Comparison of ENCODE assay signal across 9 mouse cellular contexts in genomic region chr2:54118881-54119280, GRCm38 (mm10). TPM values are rescaled to one million over a fixed set of nuclear protein-coding genes. Genes with fewer than 3 reads are reported as not detected.
DNase-seq lines count a peak whose midpoint lies in the region; ATAC-seq and TF ChIP-seq lines count a peak whose summit lies in the region.
"Had no signal": no experiment of that assay in that cellular context is flagged by ENCODE, and none has a peak within 500 bp of the region (broad histone marks: within the 10 kb centered on the region; RNA-seq: fewer than 3 reads in every experiment).

No protein-coding gene starts in this region.

- TF ChIP-seq CTCF in MEL (IDR thresholded peaks at IDR 0.05 in 2 of 3, conservative IDR thresholded peaks at IDR 0.05 in 1 of 3; ENCODE audit: control insufficient read depth in 1 of 3, insufficient read depth in 1 of 3, low read depth in 2 of 3, low read length in 3 of 3, poor library complexity in 1 of 3, severe bottlenecking in 1 of 3), result peak in 2 of 3 experiments; percentile 9 to 68; a peak in 2 of 6 replicates

- H3K9ac ChIP-seq in kidney, embryonic 15.5 days, result no peak overlapping the region
- no peak overlapping the region for H3K9ac ChIP-seq in MEL (ENCODE audit: control insufficient read depth, low read depth, low read length, poor library complexity, severe bottlenecking)
- no peak overlapping the region for H3K9ac ChIP-seq in midbrain, embryonic 14.5 days (replicated peaks; ENCODE audit: low read length)
- H3K9ac ChIP-seq: embryonic facial prominence, embryonic 13.5 days; liver, embryonic 15.5 days had no signal

- no peak for ATAC-seq in kidney, embryonic 15.5 days (replicated peaks; ENCODE audit: low FRiP score)
- ATAC-seq in midbrain, embryonic 14.5 days (ENCODE audit: low FRiP score, low TSS enrichment), result peak; percentile 31; the same call in 1 of the 2 replicates

- H3K27ac ChIP-seq in kidney, embryonic 15.5 days, result no peak overlapping the region
- no peak overlapping the region for H3K27ac ChIP-seq in MEL (ENCODE audit: control insufficient read depth, low read depth, low read length)
- H3K27ac ChIP-seq in midbrain, embryonic 14.5 days (replicated peaks; ENCODE audit: low read depth, low read length), result no peak overlapping the region
- H3K27ac ChIP-seq: embryonic facial prominence, embryonic 13.5 days; liver, embryonic 15.5 days had no signal

- H3K27me3 ChIP-seq in kidney, embryonic 15.5 days, result no peaks in the 10 kb centered on the region
- H3K27me3 ChIP-seq in MEL (ENCODE audit: control insufficient read depth in 1 of 2, insufficient read depth in 2 of 2, low read length in 2 of 2), result no peaks in the 10 kb centered on the region
- no peaks in the 10 kb centered on the region for H3K27me3 ChIP-seq in midbrain, embryonic 14.5 days (ENCODE audit: control insufficient read depth, insufficient read depth, low read length)
- H3K27me3 ChIP-seq: embryonic facial prominence, embryonic 13.5 days; liver, embryonic 15.5 days had no signal

- peak; percentile 42 for DNase-seq in kidney, adult 9 months
- DNase-seq in MEL (ENCODE audit: low read depth, low spot score), result peak; percentile 48
- peak; percentile 10 for DNase-seq in c-Kit-positive CD71-negative TER-119-negative erythroid progenitor cells, embryonic 14.5 days (ENCODE audit: low read depth)
- peak; percentile 27 for DNase-seq in induced T-regulatory cell, adult 2 months (ENCODE audit: low read depth)
- peak; percentile 89 for DNase-seq in midbrain, embryonic 14.5 days
- DNase-seq in ovary, postnatal 36 days (ENCODE audit: low spot score), result no peak

- TF ChIP-seq EP300 in MEL (IDR thresholded peaks at IDR 0.05; ENCODE audit: low read depth in 1 of 2, low read length in 2 of 2), result no peak

- no peaks in the 10 kb centered on the region for H3K36me3 ChIP-seq in kidney, embryonic 15.5 days
- no peaks in the 10 kb centered on the region for H3K36me3 ChIP-seq in MEL (ENCODE audit: control insufficient read depth in 1 of 2, insufficient read depth in 2 of 2, low read length in 2 of 2)
- no peaks in the 10 kb centered on the region for H3K36me3 ChIP-seq in midbrain, embryonic 14.5 days (ENCODE audit: control insufficient read depth, insufficient read depth, low read length)
- H3K36me3 ChIP-seq: embryonic facial prominence, embryonic 13.5 days; liver, embryonic 15.5 days had no signal

- no peak for TF ChIP-seq POLR2A in MEL (IDR thresholded peaks at IDR 0.05; ENCODE audit: control insufficient read depth in 1 of 2, insufficient read depth in 1 of 2, low read depth in 1 of 2, low read length in 2 of 2, poor library complexity in 1 of 2)

- no peaks in the 10 kb centered on the region for H3K79me2 ChIP-seq in MEL (ENCODE audit: control insufficient read depth, insufficient read depth, low read length, poor library complexity)

- H3K9me3 ChIP-seq in kidney, embryonic 15.5 days (replicated peaks), result no peaks in the 10 kb centered on the region
- no peaks in the 10 kb centered on the region for H3K9me3 ChIP-seq in MEL (replicated peaks; ENCODE audit: insufficient read depth, low read length)
- no peaks in the 10 kb centered on the region for H3K9me3 ChIP-seq in midbrain, embryonic 14.5 days (ENCODE audit: control insufficient read depth, low read length)
- H3K9me3 ChIP-seq: embryonic facial prominence, embryonic 13.5 days; liver, embryonic 15.5 days had no signal

- WGBS in kidney, embryonic 15.5 days, result 26% methylated on average over 3 of the region's 3 CpGs
- 28% methylated on average over 3 of the region's 3 CpGs for WGBS in midbrain, embryonic 14.5 days

- H3K4me1 ChIP-seq in kidney, embryonic 15.5 days, result no peaks in the 10 kb centered on the region
- H3K4me1 ChIP-seq in MEL (ENCODE audit: control insufficient read depth in 1 of 2, insufficient read depth in 2 of 2, low read length in 2 of 2), result no peaks in the 10 kb centered on the region
- H3K4me1 ChIP-seq in midbrain, embryonic 14.5 days (ENCODE audit: control insufficient read depth, insufficient read depth, low read length), result no peaks in the 10 kb centered on the region
- H3K4me1 ChIP-seq: embryonic facial prominence, embryonic 13.5 days; liver, embryonic 15.5 days had no signal

- H3K4me2 ChIP-seq in kidney, embryonic 15.5 days, result no peak overlapping the region
- H3K4me2 ChIP-seq in midbrain, embryonic 14.5 days (ENCODE audit: low read length), result no peak overlapping the region
- H3K4me2 ChIP-seq: embryonic facial prominence, embryonic 13.5 days; liver, embryonic 15.5 days had no signal

- peak; percentile 76 for TF ChIP-seq RAD21 in MEL (IDR thresholded peaks at IDR 0.05; ENCODE audit: low read depth, low read length)

- no peak overlapping the region for H3K4me3 ChIP-seq in kidney, embryonic 15.5 days (replicated peaks)
- no peak overlapping the region for H3K4me3 ChIP-seq in MEL (ENCODE audit: control insufficient read depth in 1 of 2, insufficient read depth in 1 of 2, low read depth in 2 of 2, low read length in 2 of 2)
- H3K4me3 ChIP-seq in midbrain, embryonic 14.5 days (replicated peaks; ENCODE audit: low read depth, low read length), result no peak overlapping the region
- H3K4me3 ChIP-seq: embryonic facial prominence, embryonic 13.5 days; liver, embryonic 15.5 days had no signal

TF ChIP-seq in MEL, 35 proteins besides CTCF, POLR2A, EP300 and RAD21:
- TF ChIP-seq GATA1 (IDR thresholded peaks at IDR 0.05; ENCODE audit: low read depth, low read length) (0 out of 2 replicates have a peak, but pooled peaks have one; percentile 11), SMC3 (IDR thresholded peaks at IDR 0.05; ENCODE audit: low read depth, low read length) (peak; percentile 73), ZC3H11A (IDR thresholded peaks at IDR 0.05; ENCODE audit: low read depth, low read length) (peak; percentile 58), BHLHE40 (IDR thresholded peaks at IDR 0.05; ENCODE audit: borderline replicate concordance, low read depth, low read length) (no peak)

RNA-seq across cellular contexts. Expression of gene Rprm, which starts 33.5 kb away (rescaled TPM):
- polyA plus RNA-seq in kidney, embryonic 15.5 days (2015; fragmentation: Nextera tagmentation; extraction: Ambion mirVana), result 83.7 and 90.0 TPM in 2 replicates
- not detected in 2 replicates for total RNA-seq in MEL (2012; rRNA removed)
- polyA plus RNA-seq in MEL (2012; ENCODE audit: insufficient read depth in 1 of 2, insufficient read length in 2 of 2, low read depth in 1 of 2, low replicate concordance in 2 of 2, missing spikeins in 1 of 2), result not detected
- 31.5 and 44.7 TPM in 2 replicates for polyA plus RNA-seq in midbrain, embryonic 14.5 days (2014; fragmentation: Nextera tagmentation; extraction: Ambion mirVana)

Comparison
In these comparisons a context has a peak if more than half of its experiments do, and no peak if none do; other contexts are left out.
1. RNA of gene Rprm, which starts 33.5 kb away (polyA plus RNA-seq): 83.7 to 90.0 TPM in kidney, embryonic 15.5 days and 31.5 to 44.7 TPM in midbrain, embryonic 14.5 days; not detected in MEL; every median in the first group is over 10 times any median in the second.